Comparison of ENCODE assay signal across 9 mouse cellular contexts in the genomic region with DNA sequence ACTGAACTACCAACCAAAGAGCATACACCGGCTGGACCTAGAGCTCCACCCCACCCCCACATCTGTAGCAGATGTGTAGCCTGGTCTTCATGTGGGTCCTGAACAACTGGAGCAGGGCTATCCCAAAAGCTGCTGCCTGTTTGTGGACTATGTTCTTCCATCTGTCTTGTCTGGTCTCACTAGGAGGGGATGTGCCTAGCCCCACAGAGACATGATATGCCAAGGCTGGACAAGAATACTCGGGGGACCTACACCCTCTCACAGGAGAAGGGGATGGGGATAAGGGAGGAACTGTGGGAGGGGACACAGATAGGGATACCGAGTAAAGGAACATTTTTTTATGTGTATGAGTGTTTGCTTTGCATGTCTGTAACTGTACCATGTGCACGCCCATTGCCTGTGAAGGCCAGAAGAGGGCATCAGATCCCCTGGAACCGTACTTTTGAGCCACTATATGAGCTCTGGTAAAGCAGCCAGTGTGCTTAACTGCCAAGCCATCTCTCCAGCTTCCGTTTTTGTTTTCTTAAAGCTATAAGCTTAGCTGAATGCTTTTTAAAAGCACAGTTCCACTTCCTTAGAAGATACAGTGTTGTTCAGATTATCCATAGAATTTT. TPM values are rescaled to one million over a fixed set of nuclear protein-coding genes. Genes with fewer than 3 reads are reported as not detected.
DNase-seq lines count a peak whose midpoint lies in the region; ATAC-seq lines count a peak whose summit lies in the region.
"Had no signal": no experiment of that assay in that cellular context is flagged by ENCODE, and none has a peak within 500 bp of the region (broad histone marks: within the 10 kb centered on the region; RNA-seq: fewer than 3 reads in every experiment).

No protein-coding gene starts in this region.

- H3K4me1 ChIP-seq in neural tube, embryonic 13.5 days (replicated peaks) = no peaks in the 10 kb centered on the region
- H3K4me1 ChIP-seq: heart, embryonic 13.5 days had no signal

- no peak overlapping the region for H3K4me3 ChIP-seq in neural tube, embryonic 13.5 days
- H3K4me3 ChIP-seq: heart, embryonic 13.5 days had no signal

- no peak overlapping the region for H3K27ac ChIP-seq in neural tube, embryonic 13.5 days (replicated peaks)
- H3K27ac ChIP-seq: heart, embryonic 13.5 days had no signal

- H3K36me3 ChIP-seq in neural tube, embryonic 13.5 days = no peaks in the 10 kb centered on the region
- H3K36me3 ChIP-seq: heart, embryonic 13.5 days had no signal

- H3K27me3 ChIP-seq in neural tube, embryonic 13.5 days = no peaks in the 10 kb centered on the region
- H3K27me3 ChIP-seq: heart, embryonic 13.5 days had no signal

- H3K4me2 ChIP-seq in neural tube, embryonic 13.5 days = no peak overlapping the region
- H3K4me2 ChIP-seq: heart, embryonic 13.5 days had no signal

- no peak overlapping the region for H3K9ac ChIP-seq in neural tube, embryonic 13.5 days
- H3K9ac ChIP-seq: heart, embryonic 13.5 days had no signal

- intact Hi-C loops in left cerebral cortex, postnatal 36 days (cut with DNase I) = loop anchor here (5.0 kb wide), 2 partner anchors 123 to 153 kb away; no protein-coding TSS in a partner anchor

- ATAC-seq in neural tube, embryonic 13.5 days (ENCODE audit: low read depth) = peak; percentile 56; the same call in 1 of the 2 replicates

- DNase-seq in urinary bladder, postnatal 14 days (ENCODE audit: low spot score) = peak; percentile 71
- DNase-seq in urinary bladder, adult 2 months (ENCODE audit: low spot score) = no peak
- peak; percentile 63 for DNase-seq in cerebellum, adult 8-10 months
- peak; percentile 19 to 37 for DNase-seq in frontal cortex, postnatal 25 days (ENCODE audit: low spot score in 2 of 2)
- DNase-seq in kidney, adult 11 months = peak; percentile 30
- DNase-seq in left cerebral cortex, postnatal 36 days (ENCODE audit: low spot score in 2 of 2) = peak; percentile 49 to 50
- peak; percentile 76 for DNase-seq in thymus, postnatal 25 days

- H3K9me3 ChIP-seq in neural tube, embryonic 13.5 days = no peaks in the 10 kb centered on the region
- H3K9me3 ChIP-seq: heart, embryonic 13.5 days had no signal

- WGBS in neural tube, embryonic 13.5 days = 38% methylated on average over 6 of the region's 6 CpGs

RNA-seq across cellular contexts. Expression of gene Olfr223, which starts 31.0 kb away (rescaled TPM):
- polyA plus RNA-seq in urinary bladder, adult 2 months (2012; rRNA removed) = not detected in 2 replicates
- not detected for total RNA-seq in left cerebral cortex, postnatal 36 days (2021)
- not detected in 2 replicates for polyA plus RNA-seq in neural tube, embryonic 13.5 days (2015; fragmentation: Nextera tagmentation; extraction: Ambion mirVana)
- polyA plus RNA-seq: heart, embryonic 13.5 days had no signal

RNA-seq across cellular contexts. Expression of gene Mprip, which starts 37.0 kb away (rescaled TPM):
- polyA plus RNA-seq in urinary bladder, adult 2 months (2012; rRNA removed) = 136 and 151 TPM in 2 replicates
- 100 to 1,000 TPM; 293 to 299 TPM for total RNA-seq in left cerebral cortex, postnatal 36 days (2021)
- polyA plus RNA-seq in neural tube, embryonic 13.5 days (2015; fragmentation: Nextera tagmentation; extraction: Ambion mirVana) = 58.2 and 73.5 TPM in 2 replicates

RNA-seq across cellular contexts. Expression of gene Olfr222, which starts 48.1 kb away (rescaled TPM):
- not detected in 2 replicates for polyA plus RNA-seq in urinary bladder, adult 2 months (2012; rRNA removed)
- total RNA-seq in left cerebral cortex, postnatal 36 days (2021) = not detected
- polyA plus RNA-seq in neural tube, embryonic 13.5 days (2015; fragmentation: Nextera tagmentation; extraction: Ambion mirVana) = not detected in 2 replicates
- polyA plus RNA-seq: heart, embryonic 13.5 days had no signal
